Mouse (Mus musculus) liver, embryonic 13.5 days (tissue): ENCODE data around the gene Snd1. TPM values are rescaled to one million over a fixed set of nuclear protein-coding genes. Genes with fewer than 3 reads are reported as not detected.

Source experiments
- ATAC-seq: fragments of 200-750 bp; cut with Nextera tagmentation; 2 replicates; pipeline ENCODE4 v1.8.0; 2017; ENCODE audit warnings: low read depth, mild to moderate bottlenecking, moderate number of reproducible peaks, moderate library complexity
- DNase-seq: peaks from one replicate; pipeline ENCODE4 v3.0.0; 2022
- H3K27ac ChIP-seq: fragments of 300-500 bp; sonication (generic); 2 replicates; pipeline ENCODE4 v1.5.1; 2015; ENCODE audit warnings: moderate library complexity, mild to moderate bottlenecking, inconsistent platforms
- H3K27me3 ChIP-seq: fragments of 300-500 bp; sonication (generic); 2 replicates; pipeline ENCODE4 v1.6.1; 2015; ENCODE audit warnings: mild to moderate bottlenecking, inconsistent platforms
- H3K36me3 ChIP-seq: fragments of 300-500 bp; sonication (generic); 2 replicates; pipeline ENCODE4 v1.6.1; 2015; ENCODE audit warnings: mild to moderate bottlenecking, inconsistent platforms
- H3K4me1 ChIP-seq: fragments of 300-500 bp; sonication (generic); replicated peaks from 2 replicates; pipeline ENCODE4 v1.6.1; 2015; ENCODE audit warnings: inconsistent platforms
- H3K4me2 ChIP-seq: fragments of 300-500 bp; sonication (generic); 2 replicates; pipeline ENCODE4 v1.6.1; 2015; ENCODE audit warnings: inconsistent platforms, mild to moderate bottlenecking, moderate library complexity
- H3K4me3 ChIP-seq: fragments of 300-500 bp; sonication (generic); replicated peaks from 2 replicates; pipeline ENCODE4 v1.5.1; 2015; ENCODE audit warnings: mild to moderate bottlenecking, inconsistent platforms
- H3K9ac ChIP-seq: fragments of 300-500 bp; sonication (generic); 2 replicates; pipeline ENCODE4 v1.6.1; 2015; ENCODE audit warnings: mild to moderate bottlenecking, inconsistent platforms
- H3K9me3 ChIP-seq: fragments of 300-500 bp; sonication (generic); replicated peaks from 2 replicates; pipeline ENCODE4 v1.6.1; 2016; ENCODE audit warnings: inconsistent platforms
- WGBS: fragments of 180-500 bp; shearing (Covaris S2); methylation state at CpG from one replicate; pipeline ENCODE4 v1.1.7; 2015; ENCODE audit not compliant: insufficient replicate concordance; 5-methylcytosine and 5-hydroxymethylcytosine counted together
- polyA plus RNA-seq: library from polyadenylated mRNA; unstranded; fragments of >200 nt; fragmentation: Nextera tagmentation; extraction: Ambion mirVana; gene quantifications from 2 replicates; pipeline ENCODE4 v1.2.1, GENCODE M21; 2015

Gene Snd1
- polyA plus RNA-seq, 1 experiment from 2014 or later, result 55.2 TPM

GRCm38 (mm10) chr6:28980219-28980618, 505.3 kb downstream of the Snd1 start:
- Histone ChIP-seq H3K4me2 (peak overlapping the region; percentile 61), H3K27ac (no peak overlapping the region), H3K9me3 (no peaks in the 10 kb centered on the region), H3K9ac (no peak overlapping the region), H3K36me3 (no peaks in the 10 kb centered on the region), H3K4me3 (0 out of 2 replicates have a peak overlapping the region, but pooled peaks have one; percentile 40), H3K27me3 (peaks cover 58% of the 10 kb centered on the region), H3K4me1 (peaks cover 6% of the 10 kb centered on the region; the same call in 1 of the 2 replicates)
- no peak for ATAC-seq
- whole genome bisulfite sequencing, result 5% methylated on average over 14 of the region's 14 CpGs
- DNase-seq, result no peak

GRCm38 (mm10) chr6:28980750-28981584, 506.0 kb downstream of the Snd1 start:
- no peaks in the 10 kb centered on the region for H3K9me3 ChIP-seq
- H3K27ac ChIP-seq, result no peak overlapping the region
- H3K36me3 ChIP-seq, result no peaks in the 10 kb centered on the region
- no peak for DNase-seq
- peak overlapping the region; percentile 61 for H3K4me2 ChIP-seq
- no peak for ATAC-seq
- peak overlapping the region; percentile 40 for H3K4me3 ChIP-seq
- peaks cover 58% of the 10 kb centered on the region for H3K27me3 ChIP-seq
- H3K4me1 ChIP-seq, result peaks cover 6% of the 10 kb centered on the region; the same call in 1 of the 2 replicates
- WGBS, result under 1% methylated on average over 56 of the region's 56 CpGs
- H3K9ac ChIP-seq, result no peak overlapping the region

DNA sequence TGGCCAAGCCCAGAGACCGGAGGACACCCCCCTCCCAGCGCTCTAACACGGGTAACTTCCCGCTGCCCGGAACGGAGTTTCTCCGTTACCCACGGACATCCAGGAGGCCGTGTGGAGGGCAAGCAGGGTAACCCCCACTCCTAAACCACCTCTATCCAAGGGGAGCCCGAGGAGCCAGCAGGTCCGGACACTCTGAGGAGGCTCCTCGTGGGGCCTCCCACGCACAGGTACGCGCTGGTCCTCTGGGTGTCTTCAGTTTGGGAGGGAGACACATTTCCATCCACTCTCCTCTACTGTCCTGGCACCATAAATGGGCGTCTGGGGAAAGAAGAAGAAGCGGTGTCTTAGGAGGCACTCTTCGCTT, 506.6 kb downstream of the Snd1 start:
- no peak for ATAC-seq

DNA sequence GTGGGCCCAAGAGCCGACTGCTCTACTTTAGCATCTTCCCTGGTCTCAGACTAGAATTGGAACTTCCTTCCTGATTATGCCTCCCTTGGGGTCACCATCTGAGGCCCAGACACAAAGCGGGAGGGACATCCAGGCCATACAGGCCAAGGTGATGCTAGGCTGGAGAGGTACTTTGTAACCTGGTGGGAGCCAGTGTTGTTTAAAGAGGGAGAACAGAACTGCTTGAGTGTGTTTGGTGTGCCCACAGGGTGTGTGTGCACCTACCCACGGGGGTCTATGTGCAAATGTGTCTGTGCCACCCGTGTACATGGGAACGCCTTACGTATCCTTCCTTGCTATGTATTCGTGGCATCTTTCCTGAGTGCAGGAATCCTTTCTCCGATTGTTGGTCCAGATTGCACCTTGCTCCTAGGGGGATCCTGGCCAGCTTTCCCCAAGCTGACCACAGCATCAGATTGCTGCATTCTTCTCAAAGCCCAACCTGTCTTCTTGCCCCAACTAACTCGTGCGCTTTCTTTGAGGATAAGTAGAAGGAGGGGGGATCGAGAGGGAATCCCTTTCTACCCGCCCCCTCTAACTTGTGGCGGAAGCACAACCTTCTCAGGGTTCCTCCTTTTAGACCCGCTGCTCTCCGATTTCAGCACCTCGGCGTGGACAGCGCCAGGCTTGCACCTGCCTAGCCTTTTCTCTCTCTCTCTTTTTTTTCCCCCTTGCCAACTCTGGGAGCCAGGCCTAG, 507.2 kb downstream of the Snd1 start:
- Histone ChIP-seq H3K36me3 (no peaks in the 10 kb centered on the region), H3K27ac (no peak overlapping the region), H3K4me2 (no peak overlapping the region), H3K27me3 (peaks cover 58% of the 10 kb centered on the region), H3K4me3 (no peak overlapping the region), H3K9me3 (no peaks in the 10 kb centered on the region), H3K4me1 (peaks cover 6% of the 10 kb centered on the region; the same call in 1 of the 2 replicates), H3K9ac (no peak overlapping the region)
- DNase-seq, result peak; percentile 11
- ATAC-seq, result no peak
- 7% methylated on average over 18 of the region's 18 CpGs for WGBS

More for the DNA sequence above, 506.6 kb downstream of the Snd1 start:
- DNase-seq, result no peak
- Histone ChIP-seq H3K9ac (no peak overlapping the region), H3K9me3 (no peaks in the 10 kb centered on the region), H3K4me1 (peaks cover 6% of the 10 kb centered on the region; the same call in 1 of the 2 replicates), H3K4me2 (peak overlapping the region; percentile 61), H3K4me3 (peak overlapping the region; percentile 40), H3K36me3 (no peaks in the 10 kb centered on the region), H3K27ac (no peak overlapping the region), H3K27me3 (peaks cover 58% of the 10 kb centered on the region)
- 6% methylated on average over 18 of the region's 18 CpGs for WGBS

DNA sequence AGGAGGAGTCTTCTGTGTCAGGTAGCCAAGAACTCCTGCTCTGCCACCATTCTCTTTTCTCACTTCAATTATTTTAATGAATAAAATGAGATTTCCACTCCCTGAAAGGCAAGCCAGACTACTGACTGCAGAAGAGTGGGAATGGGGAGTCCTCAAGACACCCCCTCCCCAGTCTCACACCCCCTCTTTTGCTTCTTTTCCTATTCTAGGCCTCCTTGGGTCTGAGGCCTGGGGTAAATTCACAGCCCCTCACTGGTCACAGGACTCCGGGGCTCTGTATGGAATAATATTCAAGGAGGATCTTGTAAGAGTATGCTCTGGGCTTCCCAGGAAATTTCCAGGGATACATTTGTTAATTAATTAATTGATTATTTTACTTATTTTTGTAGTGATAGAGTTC, 507.9 kb downstream of the Snd1 start:
- Histone ChIP-seq H3K9ac (no peak overlapping the region), H3K9me3 (no peaks in the 10 kb centered on the region), H3K4me2 (no peak overlapping the region), H3K4me3 (no peak overlapping the region), H3K27ac (no peak overlapping the region), H3K36me3 (no peaks in the 10 kb centered on the region), H3K27me3 (peaks cover 55% of the 10 kb centered on the region), H3K4me1 (peaks cover 6% of the 10 kb centered on the region; the same call in 1 of the 2 replicates)
- WGBS, result 48% methylated on average over 1 of the region's 1 CpGs
- ATAC-seq, result no peak
- DNase-seq, result no peak

Other genes with a start within 250 kb of the Snd1 start
- gene Zfp800, start 77.1 kb upstream of the Snd1 start, polyA plus RNA-seq, result 33.3 and 38.4 TPM in 2 replicates
- 388 and 403 TPM in 2 replicates for gene Arf5, start 51.6 kb upstream of the Snd1 start, polyA plus RNA-seq
- 0.44 and 1.2 TPM in 2 replicates for gene Fscn3, start 47.4 kb upstream of the Snd1 start, polyA plus RNA-seq
- gene Gcc1, start 46.7 kb upstream of the Snd1 start, polyA plus RNA-seq, result 3.7 and 4.4 TPM in 2 replicates
- gene Pax4, start 25.8 kb upstream of the Snd1 start, polyA plus RNA-seq, result not detected in 2 replicates